Mouse (Mus musculus) cerebral cortex, adult 2 months (tissue): Measurements from ENCODE around the gene Adcy1.

ENCODE experiments used
- WGBS: fragments of 180-500 bp; shearing (Covaris S2); methylation state at CpG from one replicate; pipeline ENCODE4 v1.1.7; 2018; 5-methylcytosine and 5-hydroxymethylcytosine counted together

Gene Adcy1

GRCm38 (mm10) chr11:7136246-7136855 is 73.1 kb downstream of the Adcy1 start:
- WGBS = 96% methylated on average over 5 of the region's 5 CpGs

- WGBS = 85% methylated on average over 8 of the region's 8 CpGs
Measured at GRCm38 (mm10) chr11:7138370-7138769, 75.1 kb downstream of the Adcy1 start.

- 88% methylated on average over 3 of the region's 3 CpGs for WGBS
Measured at GRCm38 (mm10) chr11:7140449-7140848, 77.2 kb downstream of the Adcy1 start.

GRCm38 (mm10) chr11:7142725-7143124 is 79.4 kb downstream of the Adcy1 start:
- WGBS = 53% methylated on average over 3 of the region's 3 CpGs

GRCm38 (mm10) chr11:7144369-7144768 is 81.1 kb downstream of the Adcy1 start:
- WGBS = 83% methylated on average over 11 of the region's 11 CpGs

- WGBS = 28% methylated on average over 4 of the region's 4 CpGs
Measured at GRCm38 (mm10) chr11:7145221-7145620, 81.9 kb downstream of the Adcy1 start.

- WGBS = 75% methylated on average over 8 of the region's 8 CpGs
Measured at GRCm38 (mm10) chr11:7147536-7147935, 84.2 kb downstream of the Adcy1 start.

- 84% methylated on average over 7 of the region's 7 CpGs for WGBS
Measured at GRCm38 (mm10) chr11:7147945-7148344, 84.7 kb downstream of the Adcy1 start.

- 67% methylated on average over 7 of the region's 7 CpGs for WGBS
Measured at GRCm38 (mm10) chr11:7149471-7149870, 86.2 kb downstream of the Adcy1 start.

GRCm38 (mm10) chr11:7150511-7150910 is 87.2 kb downstream of the Adcy1 start:
- 79% methylated on average over 8 of the region's 8 CpGs for WGBS

- WGBS = 94% methylated on average over 12 of the region's 12 CpGs
Measured at GRCm38 (mm10) chr11:7152371-7152770, 89.1 kb downstream of the Adcy1 start.

GRCm38 (mm10) chr11:7153081-7153480 is 89.8 kb downstream of the Adcy1 start:
- 73% methylated on average over 8 of the region's 8 CpGs for whole genome bisulfite sequencing

GRCm38 (mm10) chr11:7156427-7156826 is 93.1 kb downstream of the Adcy1 start:
- WGBS = 69% methylated on average over 4 of the region's 4 CpGs

GRCm38 (mm10) chr11:7158196-7158595 is 94.9 kb downstream of the Adcy1 start:
- 74% methylated on average over 6 of the region's 6 CpGs for WGBS

GRCm38 (mm10) chr11:7160146-7160545 is 96.9 kb downstream of the Adcy1 start:
- 49% methylated on average over 6 of the region's 6 CpGs for WGBS

- WGBS = 39% methylated on average over 4 of the region's 4 CpGs
Measured at GRCm38 (mm10) chr11:7160637-7161101, 97.4 kb downstream of the Adcy1 start.

GRCm38 (mm10) chr11:7161502-7162174 is 98.3 kb downstream of the Adcy1 start:
- WGBS = 75% methylated on average over 8 of the region's 8 CpGs

GRCm38 (mm10) chr11:7164416-7164815 is 101.1 kb downstream of the Adcy1 start:
- WGBS = 50% methylated on average over 4 of the region's 4 CpGs

GRCm38 (mm10) chr11:7169645-7170044 is 106.4 kb downstream of the Adcy1 start:
- WGBS = 92% methylated on average over 1 of the region's 1 CpGs

- WGBS = 49% methylated on average over 6 of the region's 6 CpGs
Measured at GRCm38 (mm10) chr11:7173664-7174063, 110.4 kb downstream of the Adcy1 start.

- WGBS = 76% methylated on average over 4 of the region's 4 CpGs
Measured at GRCm38 (mm10) chr11:7178724-7179123, 115.4 kb downstream of the Adcy1 start.

GRCm38 (mm10) chr11:7179276-7179675 is 116.0 kb downstream of the Adcy1 start:
- 73% methylated on average over 2 of the region's 2 CpGs for WGBS

GRCm38 (mm10) chr11:7182409-7183042 is 119.2 kb downstream of the Adcy1 start:
- 30% methylated on average over 8 of the region's 8 CpGs for WGBS
